Mouse (Mus musculus) heart, embryonic 15.5 days (tissue): ENCODE results near the gene Rnf121. TPM values are rescaled to one million over a fixed set of nuclear protein-coding genes. Genes with fewer than 3 reads are reported as not detected.

Source experiments
- ATAC-seq: fragments of 200-750 bp; cut with Nextera tagmentation; replicated peaks from 2 replicates; pipeline ENCODE4 v1.8.0; 2017; ENCODE audit warnings: low read depth, moderate TSS enrichment; ENCODE audit not compliant: insufficient number of reproducible peaks, insufficient read depth, low FRiP score
- H3K27ac ChIP-seq: fragments of 300-500 bp; sonication (generic); 2 replicates; pipeline ENCODE4 v1.5.1; 2015; ENCODE audit warnings: mild to moderate bottlenecking, inconsistent platforms
- H3K27me3 ChIP-seq: fragments of 300-500 bp; sonication (generic); 2 replicates; pipeline ENCODE4 v1.6.1; 2015; ENCODE audit warnings: inconsistent platforms
- H3K36me3 ChIP-seq: fragments of 300-500 bp; sonication (generic); 2 replicates; pipeline ENCODE4 v1.6.1; 2015; ENCODE audit warnings: mild to moderate bottlenecking, inconsistent platforms
- H3K4me1 ChIP-seq: fragments of 300-500 bp; sonication (generic); replicated peaks from 2 replicates; pipeline ENCODE4 v1.6.1; 2015; ENCODE audit warnings: inconsistent platforms
- H3K4me2 ChIP-seq: fragments of 300-500 bp; sonication (generic); 2 replicates; pipeline ENCODE4 v1.6.1; 2015; ENCODE audit warnings: inconsistent platforms, mild to moderate bottlenecking, moderate library complexity
- H3K4me3 ChIP-seq: fragments of 300-500 bp; sonication (generic); 2 replicates; pipeline ENCODE4 v1.5.1; 2015; ENCODE audit warnings: mild to moderate bottlenecking, inconsistent platforms
- H3K9ac ChIP-seq: fragments of 300-500 bp; sonication (generic); 2 replicates; pipeline ENCODE4 v1.6.1; 2015; ENCODE audit warnings: mild to moderate bottlenecking, inconsistent platforms
- H3K9me3 ChIP-seq: fragments of 300-500 bp; sonication (generic); replicated peaks from 2 replicates; pipeline ENCODE4 v1.6.1; 2016; ENCODE audit warnings: inconsistent platforms
- WGBS: fragments of 180-500 bp; shearing (Covaris S2); methylation state at CpG from one replicate; pipeline ENCODE4 v1.1.7; 2015; ENCODE audit warnings: mixed read lengths; 5-methylcytosine and 5-hydroxymethylcytosine counted together
- polyA plus RNA-seq: library from polyadenylated mRNA; unstranded; fragments of >200 nt; fragmentation: Nextera tagmentation; extraction: Ambion mirVana; gene quantifications from 2 replicates; pipeline ENCODE4 v1.2.1, GENCODE M21; 2015

The Rnf121 gene
- polyA plus RNA-seq, 1 experiment from 2014 or later = 15.0 TPM

- Histone ChIP-seq H3K27ac (peak within 1 kb of the TSS; percentile 64), H3K4me3 (no peak within 1 kb of the TSS), H3K36me3 (peaks cover 40% of the 10 kb centered on the region), H3K4me1 (peaks cover 16% of the 10 kb centered on the region), H3K27me3 (no peaks in the 10 kb centered on the region), H3K4me2 (peak within 1 kb of the TSS; percentile 19; the same call in 1 of the 2 replicates), H3K9me3 (no peaks in the 10 kb centered on the region), H3K9ac (no peak within 1 kb of the TSS; the same call in 1 of the 2 replicates)
- ATAC-seq = no peak
- WGBS = 83% methylated on average over 3 of the region's 3 CpGs
Measured at GRCm38 (mm10) chr7:102018590-102018989, 46.7 kb downstream of the Rnf121 start, which contains the start of gene Il18bp. TSS of gene Il18bp (minus strand) at chr7:102018690.

- no peak overlapping the region for H3K4me3 ChIP-seq
- 0 out of 2 replicates have a peak overlapping the region, but pooled peaks have one; percentile 19 for H3K4me2 ChIP-seq
- peak overlapping the region; percentile 64 for H3K27ac ChIP-seq
- H3K9me3 ChIP-seq = no peaks in the 10 kb centered on the region
- H3K36me3 ChIP-seq = peaks cover 42% of the 10 kb centered on the region
- ATAC-seq = no peak
- WGBS = 55% methylated on average over 7 of the region's 7 CpGs
- no peak overlapping the region; the same call in 1 of the 2 replicates for H3K9ac ChIP-seq
- no peaks in the 10 kb centered on the region for H3K27me3 ChIP-seq
- H3K4me1 ChIP-seq = peaks cover 16% of the 10 kb centered on the region
Measured at GRCm38 (mm10) chr7:102018034-102018433, 47.2 kb downstream of the Rnf121 start.

GRCm38 (mm10) chr7:102017452-102017851 lies 47.8 kb downstream of the Rnf121 start:
- ATAC-seq = no peak
- Histone ChIP-seq H3K4me3 (no peak overlapping the region), H3K36me3 (peaks cover 43% of the 10 kb centered on the region), H3K27ac (peak overlapping the region; percentile 64), H3K9me3 (no peaks in the 10 kb centered on the region), H3K27me3 (no peaks in the 10 kb centered on the region), H3K4me1 (peaks cover 16% of the 10 kb centered on the region), H3K9ac (peak overlapping the region; percentile 11; the same call in 1 of the 2 replicates), H3K4me2 (peak overlapping the region; percentile 19; the same call in 1 of the 2 replicates)
- 75% methylated on average over 5 of the region's 5 CpGs for WGBS

GRCm38 (mm10) chr7:102016936-102017335 lies 48.3 kb downstream of the Rnf121 start:
- Histone ChIP-seq H3K36me3 (peaks cover 48% of the 10 kb centered on the region), H3K9me3 (no peaks in the 10 kb centered on the region), H3K4me2 (no peak overlapping the region), H3K27me3 (no peaks in the 10 kb centered on the region), H3K27ac (0 out of 2 replicates have a peak overlapping the region, but pooled peaks have one; percentile 64), H3K4me1 (peaks cover 16% of the 10 kb centered on the region), H3K9ac (no peak overlapping the region), H3K4me3 (no peak overlapping the region)
- no peak for ATAC-seq
- 71% methylated on average over 4 of the region's 4 CpGs for WGBS

- H3K9me3 ChIP-seq = no peaks in the 10 kb centered on the region
- no peak overlapping the region for H3K4me3 ChIP-seq
- no peaks in the 10 kb centered on the region for H3K27me3 ChIP-seq
- no peak overlapping the region for H3K9ac ChIP-seq
- 87% methylated on average over 2 of the region's 2 CpGs for WGBS
- no peak for ATAC-seq
- no peak overlapping the region for H3K27ac ChIP-seq
- H3K4me2 ChIP-seq = no peak overlapping the region
- H3K4me1 ChIP-seq = peaks cover 16% of the 10 kb centered on the region
- peaks cover 68% of the 10 kb centered on the region for H3K36me3 ChIP-seq
Measured at GRCm38 (mm10) chr7:102014995-102015394, 50.3 kb downstream of the Rnf121 start.

GRCm38 (mm10) chr7:102013416-102013815 lies 51.9 kb downstream of the Rnf121 start:
- H3K4me1 ChIP-seq = peaks cover 16% of the 10 kb centered on the region
- H3K4me3 ChIP-seq = no peak overlapping the region
- 88% methylated on average over 8 of the region's 8 CpGs for WGBS
- no peak overlapping the region for H3K27ac ChIP-seq
- H3K27me3 ChIP-seq = no peaks in the 10 kb centered on the region
- ATAC-seq = no peak
- peaks cover 83% of the 10 kb centered on the region for H3K36me3 ChIP-seq
- H3K4me2 ChIP-seq = no peak overlapping the region
- no peak overlapping the region for H3K9ac ChIP-seq
- no peaks in the 10 kb centered on the region for H3K9me3 ChIP-seq

- 89% methylated on average over 9 of the region's 9 CpGs for WGBS
- peaks cover 2% of the 10 kb centered on the region; the same call in 1 of the 2 replicates for H3K4me1 ChIP-seq
- H3K9ac ChIP-seq = no peak overlapping the region
- peaks cover 96% of the 10 kb centered on the region for H3K36me3 ChIP-seq
- ATAC-seq = no peak
- no peak overlapping the region for H3K27ac ChIP-seq
- no peak overlapping the region for H3K4me3 ChIP-seq
- no peak overlapping the region for H3K4me2 ChIP-seq
- H3K9me3 ChIP-seq = no peaks in the 10 kb centered on the region
- H3K27me3 ChIP-seq = no peaks in the 10 kb centered on the region
Measured at GRCm38 (mm10) chr7:102011855-102012254, 53.4 kb downstream of the Rnf121 start.

- 66% methylated on average over 1 of the region's 1 CpGs for WGBS
- peaks cover 93% of the 10 kb centered on the region for H3K36me3 ChIP-seq
- no peaks in the 10 kb centered on the region for H3K27me3 ChIP-seq
- H3K4me1 ChIP-seq = no peaks in the 10 kb centered on the region
- no peak overlapping the region for H3K9ac ChIP-seq
- H3K4me3 ChIP-seq = no peak overlapping the region
- H3K27ac ChIP-seq = no peak overlapping the region
- no peak for ATAC-seq
- no peaks in the 10 kb centered on the region for H3K9me3 ChIP-seq
- H3K4me2 ChIP-seq = no peak overlapping the region
Measured at GRCm38 (mm10) chr7:102006520-102006919, 58.7 kb downstream of the Rnf121 start.

GRCm38 (mm10) chr7:102000921-102001630 lies 64.2 kb downstream of the Rnf121 start:
- Histone ChIP-seq H3K9me3 (no peaks in the 10 kb centered on the region), H3K4me1 (0 out of 2 replicates have a peak, but pooled peaks cover 4% of the 10 kb centered on the region), H3K9ac (no peak overlapping the region), H3K27ac (no peak overlapping the region), H3K4me2 (no peak overlapping the region), H3K4me3 (no peak overlapping the region), H3K36me3 (peaks cover 90% of the 10 kb centered on the region), H3K27me3 (no peaks in the 10 kb centered on the region)
- ATAC-seq = no peak
- 89% methylated on average over 26 of the region's 26 CpGs for WGBS

- 0 out of 2 replicates have a peak, but pooled peaks cover 4% of the 10 kb centered on the region for H3K4me1 ChIP-seq
- WGBS = 87% methylated on average over 8 of the region's 8 CpGs
- peaks cover 92% of the 10 kb centered on the region for H3K36me3 ChIP-seq
- ATAC-seq = no peak
- H3K9ac ChIP-seq = no peak overlapping the region
- H3K4me3 ChIP-seq = no peak overlapping the region
- no peak overlapping the region for H3K4me2 ChIP-seq
- H3K9me3 ChIP-seq = no peaks in the 10 kb centered on the region
- no peak overlapping the region for H3K27ac ChIP-seq
- no peaks in the 10 kb centered on the region for H3K27me3 ChIP-seq
Measured at GRCm38 (mm10) chr7:102000296-102000695, 65.0 kb downstream of the Rnf121 start.

- Histone ChIP-seq H3K4me2 (no peak overlapping the region), H3K27me3 (no peaks in the 10 kb centered on the region), H3K4me3 (no peak overlapping the region), H3K9me3 (no peaks in the 10 kb centered on the region), H3K27ac (no peak overlapping the region), H3K9ac (no peak overlapping the region), H3K36me3 (peaks cover 92% of the 10 kb centered on the region), H3K4me1 (0 out of 2 replicates have a peak, but pooled peaks cover 4% of the 10 kb centered on the region)
- 94% methylated on average over 15 of the region's 15 CpGs for WGBS
- no peak for ATAC-seq
Measured at GRCm38 (mm10) chr7:101999461-102000151, 65.7 kb downstream of the Rnf121 start.
